Mouse (Mus musculus) hindbrain, postnatal 0 days (tissue): ENCODE results near the gene Wfdc5. TPM values are rescaled to one million over a fixed set of nuclear protein-coding genes. Genes with fewer than 3 reads are reported as not detected.
"Not testable (repeated sequence)": the region's sequence is repeated elsewhere in the genome, so short reads cannot be mapped to it uniquely, and the experiment has no call there.

Experiments
- ATAC-seq: fragments of 200-750 bp; cut with Nextera tagmentation; 2 replicates; pipeline ENCODE4 v1.8.0; 2017; ENCODE audit warnings: mild to moderate bottlenecking, moderate TSS enrichment, moderate library complexity
- DNase-seq: peaks from one replicate; pipeline ENCODE4 v3.0.0-alpha.2; 2015; ENCODE audit warnings: low spot score
- H3K27ac ChIP-seq: fragments of 300-500 bp; sonication (generic); 2 replicates; pipeline ENCODE4 v1.5.1; 2014; ENCODE audit warnings: mild to moderate bottlenecking
- H3K27me3 ChIP-seq: fragments of 300-500 bp; sonication (generic); 2 replicates; pipeline ENCODE4 v1.6.1; 2014; ENCODE audit warnings: low read length, mixed read lengths; ENCODE audit not compliant: insufficient read depth
- H3K36me3 ChIP-seq: fragments of 300-500 bp; sonication (generic); 2 replicates; pipeline ENCODE4 v1.6.1; 2014; ENCODE audit warnings: low read length, mixed read lengths; ENCODE audit not compliant: insufficient read depth
- H3K4me1 ChIP-seq: fragments of 300-500 bp; sonication (generic); 2 replicates; pipeline ENCODE4 v1.6.1; 2014; ENCODE audit warnings: antibody characterized with exemption, low read length, mixed read lengths; ENCODE audit not compliant: insufficient read depth
- H3K4me2 ChIP-seq: fragments of 300-500 bp; sonication (generic); 2 replicates; pipeline ENCODE4 v1.6.1; 2014; ENCODE audit warnings: low read depth, mild to moderate bottlenecking, low read length, moderate library complexity, mixed read lengths
- H3K4me3 ChIP-seq: fragments of 300-500 bp; sonication (generic); 2 replicates; pipeline ENCODE4 v1.5.1; 2014; ENCODE audit warnings: low read length
- H3K9ac ChIP-seq: fragments of 300-500 bp; sonication (generic); replicated peaks from 2 replicates; pipeline ENCODE4 v1.6.1; 2014; ENCODE audit warnings: mild to moderate bottlenecking, low read length, moderate library complexity, mixed read lengths
- H3K9me3 ChIP-seq: fragments of 300-500 bp; sonication (generic); 2 replicates; pipeline ENCODE4 v1.6.1; 2016; ENCODE audit warnings: low read length, mixed read lengths
- CTCF ChIP-seq: IDR thresholded peaks from 2 replicates; pipeline ENCODE4 v1.5.1; 2016; ENCODE audit warnings: antibody characterized with exemption, control low read depth, low read depth
- WGBS: fragments of 180-500 bp; shearing (Covaris S2); extraction: QIAGEN DNeasy Blood & Tissue Kit; methylation state at CpG from one replicate; pipeline ENCODE4 v1.1.7; 2014; 5-methylcytosine and 5-hydroxymethylcytosine counted together
- polyA plus RNA-seq: library from polyadenylated mRNA; unstranded; fragments of >200 nt; fragmentation: Nextera tagmentation; extraction: Ambion mirVana; gene quantifications from 2 replicates; pipeline ENCODE4 v1.2.1, GENCODE M21; 2015
- total RNA-seq: library from RNA; depleted of rRNA; stranded (reverse); fragments of >200 nt; gene quantifications from 2 replicates; pipeline ENCODE4 v1.2.3, GENCODE M21; 2014; rRNA removed

Gene Wfdc5
- total RNA-seq (not detected in 2 replicates), polyA plus RNA-seq (not detected in 2 replicates)

GRCm38 (mm10) chr2:164182692-164183255, at the start of gene Wfdc5:
TSS of gene Wfdc5 (minus strand) at chr2:164182742.
- no peak within 1 kb of the TSS for H3K4me3 ChIP-seq
- no peak for TF ChIP-seq CTCF
- no peaks in the 10 kb centered on the region for H3K27me3 ChIP-seq
- no peaks in the 10 kb centered on the region for H3K4me1 ChIP-seq
- H3K4me2 ChIP-seq = no peak within 1 kb of the TSS
- 87% methylated on average over 7 of the region's 7 CpGs for WGBS
- DNase-seq (no peak), ATAC-seq (no peak)
- H3K9me3 ChIP-seq = no peaks in the 10 kb centered on the region
- no peak within 1 kb of the TSS for H3K27ac ChIP-seq
- no peak within 1 kb of the TSS for H3K9ac ChIP-seq
- H3K36me3 ChIP-seq = no peaks in the 10 kb centered on the region

- no peak overlapping the region for H3K4me3 ChIP-seq
- H3K9ac ChIP-seq = no peak overlapping the region
- no peak for TF ChIP-seq CTCF
- no peaks in the 10 kb centered on the region for H3K4me1 ChIP-seq
- no peaks in the 10 kb centered on the region for H3K9me3 ChIP-seq
- H3K27ac ChIP-seq = no peak overlapping the region
- H3K27me3 ChIP-seq = no peaks in the 10 kb centered on the region
- 89% methylated on average over 8 of the region's 8 CpGs for WGBS
- no peak overlapping the region for H3K4me2 ChIP-seq
- no peak for DNase-seq
- H3K36me3 ChIP-seq = no peaks in the 10 kb centered on the region
- ATAC-seq = no peak
Measured at GRCm38 (mm10) chr2:164228361-164229070, 46.0 kb upstream of the Wfdc5 start.

GRCm38 (mm10) chr2:164221522-164221921, 39.0 kb upstream of the Wfdc5 start, which contains the start of gene Wfdc15b:
TSS of gene Wfdc15b (minus strand) at chr2:164221660.
- Histone ChIP-seq H3K9me3 (no peaks in the 10 kb centered on the region), H3K4me3 (no peak within 1 kb of the TSS), H3K4me1 (no peaks in the 10 kb centered on the region), H3K27ac (no peak within 1 kb of the TSS), H3K36me3 (no peaks in the 10 kb centered on the region), H3K4me2 (no peak within 1 kb of the TSS), H3K27me3 (no peaks in the 10 kb centered on the region), H3K9ac (no peak within 1 kb of the TSS)
- DNase-seq (no peak), ATAC-seq (no peak)
- TF ChIP-seq CTCF = no peak
- 81% methylated on average over 11 of the region's 11 CpGs for WGBS

GRCm38 (mm10) chr2:164219295-164219694, 36.8 kb upstream of the Wfdc5 start:
- Histone ChIP-seq H3K27ac (no peak overlapping the region), H3K9ac (no peak overlapping the region), H3K4me3 (no peak overlapping the region), H3K4me2 (no peak overlapping the region), H3K27me3 (no peaks in the 10 kb centered on the region), H3K4me1 (no peaks in the 10 kb centered on the region), H3K36me3 (no peaks in the 10 kb centered on the region), H3K9me3 (no peaks in the 10 kb centered on the region)
- DNase-seq = no peak
- no peak for ATAC-seq
- WGBS = 90% methylated on average over 9 of the region's 9 CpGs
- TF ChIP-seq CTCF = no peak

DNA sequence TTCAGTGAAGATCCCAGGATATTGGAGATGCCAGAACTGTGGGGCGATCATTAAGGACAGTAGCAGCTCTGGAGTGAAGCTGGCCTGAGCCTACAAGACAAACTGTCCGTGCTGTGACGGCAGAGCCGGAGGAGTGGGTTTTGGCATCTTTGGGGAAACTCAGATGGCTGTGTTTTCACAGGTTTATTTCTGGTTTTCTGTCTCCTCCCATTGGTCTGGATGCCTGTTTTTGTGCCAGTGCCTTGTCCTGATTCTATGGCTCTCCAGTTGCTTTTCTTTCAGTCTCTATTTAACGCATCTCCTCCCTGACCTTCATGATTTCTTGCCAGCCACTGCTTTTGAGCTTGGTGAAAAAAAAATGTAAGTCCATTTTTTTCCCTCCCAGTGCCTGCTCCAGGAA, 30.2 kb upstream of the Wfdc5 start:
- ATAC-seq (no peak), DNase-seq (no peak)
- H3K27ac ChIP-seq = no peak overlapping the region
- H3K36me3 ChIP-seq = no peaks in the 10 kb centered on the region
- 83% methylated on average over 5 of the region's 5 CpGs for WGBS
- H3K9me3 ChIP-seq = no peaks in the 10 kb centered on the region
- no peak overlapping the region for H3K4me2 ChIP-seq
- H3K27me3 ChIP-seq = no peaks in the 10 kb centered on the region
- no peak overlapping the region for H3K9ac ChIP-seq
- TF ChIP-seq CTCF = no peak
- H3K4me1 ChIP-seq = no peaks in the 10 kb centered on the region
- H3K4me3 ChIP-seq = no peak overlapping the region

GRCm38 (mm10) chr2:164210892-164211291, 28.4 kb upstream of the Wfdc5 start:
- DNase-seq (no peak), ATAC-seq (no peak)
- Histone ChIP-seq H3K4me3 (no peak overlapping the region), H3K27me3 (no peaks in the 10 kb centered on the region), H3K4me2 (no peak overlapping the region), H3K9ac (no peak overlapping the region), H3K4me1 (no peaks in the 10 kb centered on the region), H3K36me3 (no peaks in the 10 kb centered on the region), H3K27ac (no peak overlapping the region), H3K9me3 (no peaks in the 10 kb centered on the region)
- TF ChIP-seq CTCF = no peak
- WGBS = 78% methylated on average over 4 of the region's 4 CpGs

DNA sequence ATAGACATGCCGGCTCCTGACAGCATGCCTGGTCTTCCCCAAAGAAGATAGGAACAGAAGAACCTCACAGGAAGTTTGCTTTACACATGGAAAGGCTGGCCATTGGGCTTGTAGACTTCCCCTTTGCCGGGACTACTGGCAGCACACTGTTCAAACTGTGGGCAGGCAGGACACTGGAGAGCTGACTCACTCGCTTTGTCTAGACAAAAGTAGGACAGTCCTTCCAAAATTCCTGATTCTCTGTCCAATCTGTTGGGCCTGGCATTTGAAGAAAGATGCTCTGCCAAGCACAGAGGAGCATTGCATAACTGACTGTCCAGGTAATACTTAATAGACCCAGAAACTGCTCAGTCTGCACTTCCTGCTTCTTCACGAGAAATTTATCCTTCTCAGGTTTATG, 24.1 kb upstream of the Wfdc5 start:
- no peak overlapping the region for H3K9ac ChIP-seq
- no peaks in the 10 kb centered on the region for H3K4me1 ChIP-seq
- H3K27ac ChIP-seq = no peak overlapping the region
- H3K27me3 ChIP-seq = no peaks in the 10 kb centered on the region
- H3K9me3 ChIP-seq = no peaks in the 10 kb centered on the region
- WGBS = 86% methylated on average over 4 of the region's 4 CpGs
- TF ChIP-seq CTCF = no peak
- DNase-seq = no peak
- no peak overlapping the region for H3K4me3 ChIP-seq
- no peak for ATAC-seq
- H3K4me2 ChIP-seq = no peak overlapping the region
- H3K36me3 ChIP-seq = no peaks in the 10 kb centered on the region

DNA sequence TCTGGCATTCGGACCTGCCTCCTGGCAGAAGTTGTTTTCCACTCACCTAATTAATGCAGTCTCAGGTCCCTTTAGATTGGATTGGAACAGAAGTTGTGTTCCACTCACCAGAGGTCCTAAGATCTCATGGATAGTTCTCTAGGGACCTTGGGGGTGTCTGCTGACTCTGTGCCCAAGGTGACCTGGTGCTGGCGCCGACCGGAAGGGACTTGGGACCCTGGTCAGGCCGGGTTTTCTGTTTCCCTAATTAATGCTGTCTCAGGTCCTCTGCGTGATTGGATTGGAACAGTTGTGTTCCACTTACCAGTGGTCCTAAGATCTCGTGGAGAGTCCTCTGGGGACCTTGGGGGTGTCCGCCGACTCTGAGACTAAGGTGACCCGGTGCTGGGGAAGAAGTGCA, 23.5 kb upstream of the Wfdc5 start:
- ATAC-seq, H3K4me2 ChIP-seq, H3K4me3 ChIP-seq, H3K9me3 ChIP-seq, H3K9ac ChIP-seq, H3K27me3 ChIP-seq, H3K4me1 ChIP-seq, DNase-seq, H3K36me3 ChIP-seq, H3K27ac ChIP-seq: not testable (repeated sequence)
- 91% methylated on average over 10 of the region's 10 CpGs for WGBS
